Mouse (Mus musculus) thymus, adult 18-20 months (tissue): ENCODE data around the gene Ndufs1.
"Not testable (repeated sequence)": the region's sequence is repeated elsewhere in the genome, so short reads cannot be mapped to it uniquely, and the experiment has no call there.

Experiments used
- DNase-seq, 2 experiments: peaks; one replicate each; pipeline ENCODE4 v3.0.0; 2022; ENCODE audit warnings: mixed read lengths in 2 of 2

Ndufs1 gene

GRCm38 (mm10) chr1:63176604-63177421 is at the start of gene Ndufs1, which contains the start of gene Eef1b2:
Gene Ndufs1, minus strand, starts transcription at chr1:63176833.
Gene Eef1b2, plus strand, starts transcription at chr1:63176825.
- DNase-seq, result peak; percentile 92 to 98

- no peak for DNase-seq
Measured at GRCm38 (mm10) chr1:63225890-63226289, 49.3 kb upstream of the Ndufs1 start.

- no peak for DNase-seq
Measured at GRCm38 (mm10) chr1:63225009-63225408, 48.4 kb upstream of the Ndufs1 start.

- DNase-seq, result no peak
Measured at GRCm38 (mm10) chr1:63219277-63219676, 42.6 kb upstream of the Ndufs1 start.

GRCm38 (mm10) chr1:63214631-63215030 is 38.0 kb upstream of the Ndufs1 start:
- no peak for DNase-seq

GRCm38 (mm10) chr1:63214271-63214558 is 37.6 kb upstream of the Ndufs1 start, which contains the start of gene Gpr1:
Gene Gpr1, minus strand, starts transcription at chr1:63214543.
- no peak for DNase-seq

GRCm38 (mm10) chr1:63213478-63214270 is 37.0 kb upstream of the Ndufs1 start:
- DNase-seq, result no peak

GRCm38 (mm10) chr1:63209861-63210529 is 33.4 kb upstream of the Ndufs1 start:
- no peak for DNase-seq

GRCm38 (mm10) chr1:63207607-63208006 is 31.0 kb upstream of the Ndufs1 start:
- DNase-seq, result no peak

GRCm38 (mm10) chr1:63204660-63205394 is 28.2 kb upstream of the Ndufs1 start:
- no peak for DNase-seq

GRCm38 (mm10) chr1:63203950-63204659 is 27.5 kb upstream of the Ndufs1 start:
- no peak for DNase-seq

- DNase-seq, result no peak
Measured at GRCm38 (mm10) chr1:63203471-63203870, 26.8 kb upstream of the Ndufs1 start.

GRCm38 (mm10) chr1:63201672-63202071 is 25.0 kb upstream of the Ndufs1 start:
- no peak for DNase-seq

- no peak for DNase-seq
Measured at GRCm38 (mm10) chr1:63200322-63200721, 23.7 kb upstream of the Ndufs1 start.

GRCm38 (mm10) chr1:63199387-63199786 is 22.8 kb upstream of the Ndufs1 start:
- no peak for DNase-seq

- DNase-seq, result no peak
Measured at GRCm38 (mm10) chr1:63195848-63196512, 19.3 kb upstream of the Ndufs1 start.

GRCm38 (mm10) chr1:63192306-63193065 is 15.9 kb upstream of the Ndufs1 start:
- no peak for DNase-seq

- DNase-seq, result no peak
Measured at GRCm38 (mm10) chr1:63190851-63191250, 14.2 kb upstream of the Ndufs1 start.

GRCm38 (mm10) chr1:63188536-63188935 is 11.9 kb upstream of the Ndufs1 start:
- no peak for DNase-seq

GRCm38 (mm10) chr1:63185430-63185829 is 8.8 kb upstream of the Ndufs1 start:
- DNase-seq, result not testable (repeated sequence)
